Mouse (Mus musculus) spleen, adult 12 weeks (tissue): ENCODE data around the gene Rpl18a.

Experiments
- DNase-seq: peaks from one replicate; pipeline ENCODE4 v3.0.0; 2022; ENCODE audit warnings: low spot score

Gene Rpl18a

DNA sequence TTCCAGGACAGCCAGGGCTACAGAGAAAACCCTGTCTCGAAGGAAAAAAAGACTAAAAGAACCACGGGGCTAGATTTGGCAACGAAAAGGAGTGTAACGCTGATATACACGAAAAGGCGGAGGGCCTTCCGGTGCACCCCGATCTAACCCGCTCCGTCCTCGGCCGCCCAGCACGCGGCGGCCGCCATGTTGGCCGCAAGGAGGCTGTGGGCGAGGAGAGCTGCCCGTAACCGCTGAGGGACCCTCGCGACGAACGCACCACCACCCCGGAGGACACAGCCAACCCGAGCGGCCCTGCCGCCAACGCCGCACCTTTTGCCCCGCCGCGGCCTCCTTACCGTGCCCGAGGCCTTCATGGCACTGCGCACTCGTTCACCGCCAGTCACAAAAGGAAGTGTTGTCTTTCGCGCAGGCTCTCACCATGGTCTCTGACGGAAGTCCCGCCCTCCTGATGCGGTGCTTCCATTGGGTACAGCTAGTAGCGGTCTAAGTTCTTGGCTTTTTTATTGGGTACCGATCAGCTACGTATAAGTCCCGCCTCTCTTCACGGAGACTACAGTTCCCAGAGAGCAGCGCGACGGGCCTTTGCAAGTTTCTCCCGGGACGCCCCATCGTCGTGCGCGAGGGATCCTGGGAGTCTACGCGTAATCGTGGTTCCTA, at the start of gene Rpl18a:
Rpl18a (minus strand) TSS at position 392 of the 660 bp plus-strand sequence.
- DNase-seq: peak; percentile 90

DNA sequence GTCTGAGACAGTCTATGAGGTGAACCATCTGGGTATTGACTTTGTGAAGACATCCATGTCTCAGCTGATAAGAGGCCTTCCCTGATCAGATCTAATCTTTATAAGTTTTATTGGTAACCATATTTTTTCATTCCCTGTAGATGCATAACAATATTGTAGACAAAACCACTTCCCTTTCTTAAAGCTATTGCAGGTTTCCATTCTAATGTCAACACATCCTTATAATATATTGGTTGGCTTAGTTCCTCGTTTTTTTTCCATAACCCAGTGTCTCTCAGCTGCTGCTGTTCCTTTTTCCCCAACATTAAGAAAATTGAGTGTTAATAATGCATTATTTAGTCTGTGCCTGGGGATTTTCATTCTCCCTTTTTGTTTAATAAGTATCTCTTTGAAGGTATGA, 46.0 kb upstream of the Rpl18a start:
- no peak for DNase-seq

DNA sequence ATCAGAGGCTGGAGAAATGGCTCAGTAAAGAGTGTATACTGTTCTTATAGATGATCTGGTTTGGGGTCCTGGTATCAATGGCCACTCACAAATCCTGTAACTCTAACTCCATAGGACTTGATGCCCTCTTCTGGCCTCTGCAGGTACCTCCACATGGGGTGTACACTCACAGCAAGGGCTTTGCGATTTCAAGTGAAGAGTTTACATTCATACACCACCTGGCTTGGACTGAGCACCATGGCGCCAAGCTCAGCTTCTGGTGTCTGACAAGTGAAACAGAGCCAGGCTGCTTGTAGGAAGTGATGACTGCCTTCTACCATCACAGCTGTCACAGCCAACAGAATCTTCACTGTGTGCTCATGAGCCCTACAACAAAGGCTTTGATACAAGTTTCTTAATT, 44.3 kb upstream of the Rpl18a start:
- DNase-seq: no peak

DNA sequence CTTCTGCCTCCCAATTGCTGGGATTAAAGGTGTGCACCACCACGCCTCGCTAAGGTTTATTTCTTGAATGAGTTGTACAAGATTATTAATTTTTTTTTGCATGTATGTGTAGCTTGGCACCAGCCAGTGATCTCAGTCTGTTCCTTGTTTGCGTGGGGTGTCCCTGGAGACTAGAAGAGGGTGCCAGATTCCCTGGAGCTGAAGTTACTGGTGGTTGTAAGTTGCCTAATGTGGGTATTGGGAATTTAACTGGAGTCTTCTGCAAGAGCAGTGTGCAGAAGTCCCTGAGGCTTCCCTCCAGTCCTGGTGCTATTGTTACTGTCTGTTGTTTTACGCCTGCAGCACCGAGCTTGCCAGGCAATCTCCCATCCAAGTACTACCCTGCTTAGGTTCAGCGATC, 40.0 kb upstream of the Rpl18a start:
- DNase-seq: no peak

DNA sequence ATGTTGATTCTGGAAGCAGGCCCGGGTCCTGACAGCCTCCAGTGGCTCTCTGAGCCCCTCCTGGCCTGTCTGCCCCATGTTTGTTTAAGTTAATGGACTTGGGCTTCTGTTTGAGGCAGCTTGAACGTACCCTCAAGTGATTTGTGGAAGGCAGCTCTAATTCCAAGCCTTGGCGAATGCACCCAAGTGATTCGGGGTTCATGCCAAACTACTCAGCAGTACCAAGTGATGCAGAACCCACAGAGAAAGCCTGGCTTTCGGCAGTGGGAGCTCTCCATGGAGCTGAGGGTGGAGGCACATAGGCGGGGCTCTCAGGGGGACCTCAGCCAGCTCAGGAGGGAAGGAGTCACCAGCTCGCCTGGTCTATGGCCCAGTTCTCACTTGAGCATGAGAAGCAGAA, 37.6 kb upstream of the Rpl18a start:
- no peak for DNase-seq

DNA sequence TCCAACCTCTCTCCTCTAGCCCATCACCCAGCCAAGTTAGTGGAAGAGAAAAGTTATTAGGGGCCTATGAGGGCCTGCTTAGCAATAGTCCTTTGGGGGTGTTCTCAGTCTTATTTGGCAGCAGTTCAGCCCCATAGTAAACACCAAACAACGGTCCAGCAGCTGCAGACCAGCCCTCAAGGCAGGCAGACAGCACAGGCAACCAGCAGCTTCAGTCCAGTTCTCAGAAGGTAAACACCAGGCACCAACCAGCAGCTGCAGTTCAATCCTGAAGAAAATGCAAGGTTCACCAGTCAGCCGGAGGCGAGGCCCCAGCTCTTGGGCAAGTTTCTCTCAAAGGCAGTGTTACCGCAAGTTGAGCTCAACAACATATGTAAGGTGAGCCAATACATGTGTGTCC, 35.8 kb upstream of the Rpl18a start:
- DNase-seq: no peak

DNA sequence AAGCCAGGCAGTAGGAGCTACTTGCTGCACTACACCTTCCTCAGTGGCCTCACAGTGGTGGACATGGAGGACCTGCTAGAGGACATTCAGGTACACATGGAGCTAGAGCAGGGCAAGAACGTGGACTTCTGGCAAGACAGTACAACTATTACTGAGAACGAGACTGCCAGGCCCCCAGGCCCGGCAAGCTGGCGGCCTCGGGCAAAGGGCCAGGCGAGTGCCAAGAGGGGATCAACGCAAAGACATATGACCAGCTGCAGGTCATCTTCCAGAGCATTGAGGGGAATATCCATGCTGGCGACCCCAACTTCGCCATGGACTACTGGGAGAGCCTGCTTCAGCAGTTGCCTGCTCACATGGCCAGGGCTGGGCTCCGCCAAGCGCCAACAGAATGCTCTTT, 34.5 kb upstream of the Rpl18a start:
- no peak for DNase-seq

DNA sequence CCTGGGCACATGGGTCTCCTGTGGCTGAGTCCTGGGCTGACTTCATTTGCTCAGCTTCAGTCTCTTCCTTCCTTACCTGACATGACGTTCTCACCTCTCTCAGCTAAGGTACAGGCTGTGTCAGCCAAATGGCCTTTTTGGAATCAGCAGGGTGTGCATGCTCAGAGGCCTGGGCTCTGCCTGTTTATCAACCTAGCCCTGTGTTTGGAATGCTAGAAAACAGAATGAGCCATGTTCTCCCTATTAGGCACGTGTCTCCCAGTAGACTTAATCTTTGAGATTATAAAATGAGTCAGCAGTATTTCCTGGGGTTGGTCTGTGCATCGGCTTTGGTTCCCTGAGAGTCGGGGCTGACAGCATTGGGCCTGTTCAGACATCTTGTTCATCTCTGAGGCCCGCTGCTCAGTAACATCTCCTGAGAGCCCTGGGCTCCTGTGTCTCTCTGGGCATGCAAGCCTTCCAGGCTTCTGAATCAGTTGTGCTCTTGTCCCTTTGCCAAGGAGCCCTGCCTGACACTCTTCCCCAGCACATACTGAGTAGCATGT, 31.6 kb upstream of the Rpl18a start:
- no peak for DNase-seq

DNA sequence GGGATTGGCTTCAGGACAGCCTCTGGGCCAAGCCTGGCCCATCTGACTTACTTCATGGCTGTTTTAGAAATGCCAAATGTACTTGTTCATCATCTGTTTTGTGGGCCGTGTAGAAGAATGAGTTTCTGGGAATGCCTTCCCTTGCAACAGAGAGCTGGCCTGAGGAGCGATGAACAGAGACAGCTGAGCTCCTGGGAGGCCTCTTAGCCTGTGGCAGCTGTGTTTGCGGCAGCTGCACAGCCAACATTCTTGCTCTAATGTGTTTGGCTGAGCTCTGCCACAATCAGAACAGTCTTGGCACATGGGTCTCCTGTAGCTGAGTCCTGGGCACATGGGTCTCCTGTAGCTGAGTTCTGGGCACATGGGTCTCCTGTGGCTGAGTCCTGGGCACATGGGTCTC, 30.9 kb upstream of the Rpl18a start:
- no peak for DNase-seq

DNA sequence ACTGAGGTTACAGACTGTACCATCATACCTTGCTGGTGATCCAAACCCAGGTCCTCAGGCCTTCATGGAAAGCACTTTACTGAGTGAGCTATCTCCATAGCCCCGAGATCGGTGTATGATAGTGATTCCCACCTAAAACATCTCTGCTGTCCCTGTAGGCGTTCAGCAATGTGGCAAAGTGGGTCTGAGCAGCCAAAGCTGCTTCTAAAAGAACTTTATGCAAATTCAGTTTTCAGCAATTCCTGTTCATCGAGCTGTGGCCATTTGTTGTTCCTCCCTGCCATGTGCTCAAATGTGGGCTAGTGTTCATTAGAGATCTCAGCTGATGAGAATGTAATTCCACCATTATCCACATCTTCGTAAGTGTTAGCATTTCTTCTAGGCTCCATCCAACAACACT, 29.2 kb upstream of the Rpl18a start:
- DNase-seq: no peak

DNA sequence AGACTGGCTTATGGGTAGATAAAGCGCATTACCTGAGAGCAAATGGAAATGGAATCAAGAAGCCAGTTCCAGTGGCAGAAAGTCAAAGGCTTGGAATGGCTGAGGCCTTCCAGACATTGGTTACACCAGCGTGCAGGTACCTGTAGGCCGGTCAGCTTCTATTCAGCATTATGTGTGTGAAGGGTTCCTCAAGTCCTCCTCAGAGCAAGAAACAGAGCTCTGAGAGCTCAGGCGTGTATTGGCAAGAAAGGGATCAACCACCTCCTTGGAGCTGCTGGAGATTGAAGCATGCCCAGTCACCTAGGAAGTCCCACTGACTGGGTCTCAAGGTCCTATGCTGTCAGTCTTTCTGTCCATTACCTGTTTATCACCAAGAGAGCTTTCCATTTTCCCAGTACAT, 28.5 kb upstream of the Rpl18a start:
- DNase-seq: no peak

DNA sequence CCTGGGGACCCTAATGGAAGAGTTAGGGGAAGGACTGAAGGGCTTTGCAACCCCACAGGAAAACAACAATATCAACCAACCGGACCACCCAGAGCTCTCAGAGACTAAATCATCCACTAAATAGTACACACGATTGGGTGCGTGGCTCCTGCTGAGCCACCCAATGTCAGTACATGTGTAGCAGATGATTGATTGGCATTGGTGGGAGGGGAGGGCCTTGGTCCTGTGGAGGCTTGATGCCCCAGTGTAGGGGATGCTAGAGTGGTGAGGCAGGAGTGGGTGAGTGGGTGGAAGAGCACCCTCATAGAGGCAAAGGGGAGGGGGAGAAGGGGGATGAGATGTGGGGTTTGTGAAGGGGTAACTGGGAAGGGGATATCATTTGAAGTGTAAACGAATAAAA, 26.9 kb upstream of the Rpl18a start:
- DNase-seq: no peak

DNA sequence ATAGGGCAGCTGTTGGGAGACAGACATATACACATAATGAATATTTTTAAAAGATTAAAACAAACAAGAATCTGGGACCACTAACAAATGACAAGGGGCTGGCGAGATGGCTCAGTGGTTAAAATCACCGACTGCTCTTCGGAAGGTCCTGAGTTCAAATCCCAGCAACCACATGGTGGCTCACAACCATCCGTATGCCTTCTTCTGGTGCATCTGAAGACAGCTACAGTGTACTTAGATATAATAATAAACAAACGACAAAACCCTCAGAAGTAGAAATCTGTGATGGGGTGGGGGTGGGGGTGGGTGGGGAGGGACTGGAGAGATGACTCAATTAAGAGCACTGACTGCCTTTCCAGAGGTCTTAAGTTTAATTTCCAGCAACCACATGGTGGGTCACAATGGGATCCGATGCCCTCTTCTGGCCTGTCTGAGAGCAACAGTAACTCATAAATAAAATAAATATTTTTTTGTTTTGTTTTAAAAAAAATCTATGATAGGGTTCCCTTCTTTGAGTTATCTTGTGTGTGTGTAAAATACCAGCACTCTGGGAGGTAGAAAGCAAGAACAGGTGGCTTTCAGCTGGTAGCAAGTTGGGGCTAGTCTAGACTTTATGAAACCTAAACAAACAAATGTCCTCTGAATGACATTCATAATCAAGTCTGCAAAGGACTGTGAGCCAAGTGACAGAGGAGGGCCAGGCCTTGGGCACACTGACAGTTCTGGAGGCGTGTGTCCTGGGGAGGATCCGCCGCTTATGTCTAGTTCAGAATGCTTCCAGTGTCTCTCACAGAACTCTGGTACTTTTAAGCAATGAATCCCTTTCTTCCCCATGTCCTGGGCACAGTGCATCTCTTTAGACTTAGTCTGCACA, 23.1 kb upstream of the Rpl18a start:
- DNase-seq: no peak

DNA sequence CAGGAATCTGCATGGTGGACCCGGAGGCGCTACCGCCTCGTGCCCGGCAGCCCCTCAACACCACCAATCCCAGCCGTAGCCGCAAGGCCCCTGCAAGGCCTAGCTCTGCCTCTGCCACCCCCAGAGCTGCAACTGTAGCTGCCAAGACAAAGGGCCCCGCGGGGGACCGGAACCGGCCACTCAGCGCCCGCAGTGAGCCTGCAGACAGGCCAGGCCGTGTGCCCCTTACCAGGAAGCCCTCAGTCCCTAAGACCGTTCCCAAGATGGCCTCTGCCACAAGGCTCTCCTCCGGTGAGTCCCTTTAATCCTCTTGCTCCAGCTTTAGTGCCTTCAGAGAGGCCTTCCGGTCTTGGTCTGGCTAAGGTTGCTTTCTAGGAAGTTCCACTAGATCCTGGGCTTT, 17.5 kb upstream of the Rpl18a start:
- DNase-seq: no peak

DNA sequence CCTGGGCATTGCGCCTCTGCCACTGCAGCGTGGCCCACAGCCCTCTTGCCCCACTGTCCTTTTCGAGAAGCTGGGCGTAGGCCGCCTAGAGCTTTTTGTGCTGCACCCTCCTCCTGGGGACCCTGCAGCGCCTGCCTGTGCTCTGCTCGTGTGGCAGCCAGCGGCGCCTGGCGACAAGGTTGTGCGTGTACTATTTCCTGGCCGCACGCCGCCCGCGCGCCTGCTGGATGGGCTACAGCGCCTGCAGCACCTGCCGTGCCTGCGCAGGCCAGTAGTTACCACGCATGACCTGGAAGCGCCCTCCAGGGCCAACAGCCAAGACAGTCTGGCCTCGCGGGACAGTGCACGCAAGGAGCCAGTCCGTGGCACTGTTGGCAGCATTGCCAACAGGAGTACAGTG, 16.3 kb upstream of the Rpl18a start:
- DNase-seq: no peak

DNA sequence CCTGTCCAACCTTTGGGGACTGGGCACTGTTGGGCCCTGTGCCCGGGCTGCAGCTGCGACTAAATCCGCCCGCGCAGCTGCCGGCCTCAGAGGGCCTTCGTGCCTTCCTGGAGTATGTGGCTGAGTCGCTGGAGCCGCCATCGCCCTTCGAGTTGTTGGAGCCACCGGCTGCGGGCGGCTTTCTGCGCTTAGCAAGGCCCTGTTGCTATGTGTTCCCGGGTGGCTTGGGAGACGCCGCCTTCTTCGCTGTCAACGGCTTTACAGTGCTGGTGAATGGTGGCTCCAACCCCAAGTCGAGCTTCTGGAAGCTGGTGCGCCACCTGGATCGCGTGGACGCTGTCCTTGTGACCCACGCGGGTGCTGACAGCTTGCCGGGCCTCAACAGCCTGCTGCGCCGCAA, 15.7 kb upstream of the Rpl18a start:
- no peak for DNase-seq

DNA sequence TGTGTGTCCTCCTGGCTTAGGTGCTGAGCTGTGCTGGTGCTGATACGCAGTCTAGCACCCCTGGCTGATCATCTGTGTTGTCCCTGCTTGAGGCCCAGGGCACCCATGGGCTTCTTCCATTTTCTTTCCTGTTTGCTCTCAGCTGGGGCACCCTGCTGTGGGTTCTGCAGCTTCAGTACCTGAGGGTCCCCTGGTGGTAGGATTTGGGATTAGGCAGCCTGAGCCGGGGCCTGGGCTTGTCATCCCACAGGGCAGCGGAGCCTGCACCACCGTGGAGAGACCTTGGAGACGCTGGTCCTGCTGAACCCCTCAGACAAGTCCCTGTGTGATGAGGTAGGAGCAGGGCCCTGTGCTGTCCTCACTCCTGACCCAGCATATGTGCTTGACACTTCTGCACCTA, 14.4 kb upstream of the Rpl18a start:
- DNase-seq: no peak

DNA sequence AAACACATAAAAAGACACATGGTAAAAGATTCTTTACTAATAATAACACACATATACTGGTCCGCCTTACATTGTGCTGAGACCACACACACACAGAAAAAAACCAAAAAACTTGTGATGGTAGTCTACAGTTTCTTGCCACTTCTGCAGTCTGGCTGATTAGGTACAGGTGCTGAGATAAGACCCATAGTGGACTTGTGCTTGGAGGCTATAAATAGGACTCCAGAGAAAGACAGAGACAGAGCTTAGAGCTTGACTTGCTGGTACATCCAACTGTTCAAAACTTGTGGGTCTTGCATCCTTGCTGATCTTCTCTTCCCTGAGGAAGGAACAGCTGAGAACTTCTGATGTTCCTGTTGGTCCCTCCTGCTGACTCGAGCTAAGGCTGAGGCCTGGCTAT, 10.3 kb upstream of the Rpl18a start:
- no peak for DNase-seq

DNA sequence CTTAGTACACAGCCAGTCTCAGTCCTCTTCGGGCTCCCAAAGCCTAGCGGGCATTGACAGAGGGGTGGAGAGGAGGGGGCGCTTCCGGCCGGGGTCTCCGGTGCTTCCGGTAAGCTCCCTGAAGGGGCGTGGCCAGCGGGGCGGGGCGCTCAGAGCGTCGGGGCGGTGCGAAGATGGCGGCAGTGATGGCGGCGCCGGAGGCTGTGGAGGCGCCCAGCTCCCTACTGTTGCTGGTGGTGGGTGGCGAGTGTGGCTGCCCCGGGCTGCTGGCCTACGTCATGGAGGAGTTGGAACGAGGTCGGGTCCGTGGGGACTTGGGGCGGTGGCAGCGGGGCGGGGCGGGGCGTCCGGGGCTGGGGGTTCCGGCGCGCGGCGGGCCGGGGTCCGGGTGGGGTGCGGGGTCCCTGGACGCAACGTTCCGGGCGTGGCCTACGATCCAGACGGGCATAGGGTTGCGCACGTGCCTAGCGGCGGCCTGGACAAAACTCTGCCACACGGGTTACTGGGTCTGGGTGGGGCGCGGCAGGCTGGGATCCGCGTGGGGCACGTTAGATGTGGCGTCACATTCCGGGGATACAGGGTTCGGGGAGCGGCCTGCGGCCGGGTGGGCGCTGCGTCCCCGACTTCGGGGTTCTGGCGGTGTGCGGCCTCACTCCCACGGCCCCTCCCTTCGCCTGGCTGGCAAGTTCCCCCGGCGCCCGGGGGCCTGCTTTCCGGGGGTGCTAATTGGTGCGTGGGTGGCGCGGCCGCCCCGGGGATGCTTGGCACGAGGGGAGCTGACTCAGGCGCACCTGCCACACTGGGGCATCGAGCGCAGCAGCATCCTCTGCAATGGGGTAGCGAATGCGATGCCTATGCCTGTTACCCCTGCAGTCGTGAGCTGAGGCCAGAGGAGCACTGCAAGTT, 8.9 kb upstream of the Rpl18a start, which contains the start of gene Map1s:
Map1s (plus strand) TSS at position 102 of the 906 bp plus-strand sequence.
- DNase-seq: peak; percentile 58

DNA sequence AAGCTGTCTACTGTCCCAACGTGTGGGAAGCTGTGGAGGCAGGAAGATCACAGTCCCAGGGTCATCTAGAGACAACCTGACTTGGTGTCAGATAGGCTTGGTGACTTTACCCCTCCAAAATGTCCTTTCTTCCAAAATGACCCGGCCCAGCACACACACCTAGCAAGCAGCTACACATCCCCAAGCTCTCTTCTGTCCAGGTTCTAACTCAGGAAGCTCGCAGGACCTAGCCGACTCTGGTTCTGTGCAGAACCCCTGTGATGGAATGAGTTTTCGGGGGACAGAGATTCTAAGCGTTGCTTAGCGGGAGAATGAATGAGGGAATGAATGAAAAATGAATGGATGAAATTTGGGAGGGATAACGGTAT, 8.2 kb upstream of the Rpl18a start:
- no peak for DNase-seq

DNA sequence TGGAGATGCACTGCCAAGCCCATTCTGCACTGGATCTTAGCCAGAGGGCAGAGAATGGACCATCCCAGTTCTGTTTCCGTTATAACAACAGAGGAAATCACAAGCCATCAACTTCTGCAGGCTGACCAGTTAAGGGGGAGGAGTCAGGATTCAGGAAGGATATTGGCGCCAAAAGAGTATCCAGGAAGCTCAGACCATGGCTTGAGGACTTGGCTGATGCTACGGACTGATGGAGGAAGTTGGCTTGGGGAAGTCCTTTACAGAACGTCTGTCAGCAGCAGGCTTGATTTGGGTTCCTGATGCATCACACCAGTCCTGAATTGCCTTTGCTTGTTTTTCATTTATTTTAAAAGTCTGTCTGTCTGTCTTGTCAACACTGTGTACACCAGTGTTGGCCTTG, 7.3 kb upstream of the Rpl18a start:
- no peak for DNase-seq

DNA sequence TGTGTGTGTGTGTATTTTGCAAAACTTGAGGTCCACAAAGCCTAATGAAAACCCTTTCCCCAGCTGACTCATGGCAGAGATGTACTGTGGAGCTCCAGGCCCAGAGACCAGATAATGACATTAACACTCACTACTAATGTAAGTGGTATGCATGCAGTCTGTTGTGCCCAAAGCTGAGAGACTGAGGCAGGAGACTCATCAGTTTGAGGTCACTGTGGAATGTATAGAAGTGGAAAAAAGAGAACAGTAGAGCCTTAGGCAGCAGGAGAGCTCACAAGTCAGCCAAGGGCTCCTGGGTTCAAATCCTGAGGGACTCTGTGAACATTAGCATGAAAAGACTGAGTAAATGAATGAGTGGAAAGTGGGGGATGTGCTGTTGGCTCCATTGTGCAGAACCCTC, 6.4 kb upstream of the Rpl18a start:
- no peak for DNase-seq
